Mouse (Mus musculus): Measurements from ENCODE around the gene Npepps.

GRCm38 (mm10) chr11:97214411-97214810, 66.0 kb downstream of the Npepps start:
- TF ChIP-seq CTCF (IDR thresholded peaks at IDR 0.05; ENCODE audit: low read depth, low read length) (no peak), POLR2A (IDR thresholded peaks at IDR 0.05; ENCODE audit: extremely low read depth, insufficient read depth, low read length) (no peak)

All from liver, adult 2 months (tissue).